Mouse (Mus musculus) liver, postnatal 0 days (tissue): ENCODE measurements around the gene Serpina6.

Experiments used
- CTCF ChIP-seq: sonication (generic); IDR thresholded peaks from 2 replicates; pipeline ENCODE4 v1.5.1; 2016; ENCODE audit warnings: antibody characterized with exemption, low read depth
- EP300 ChIP-seq: IDR thresholded peaks from 2 replicates; pipeline ENCODE4 v1.6.1; 2016; ENCODE audit warnings: antibody characterized with exemption, low read depth, mild to moderate bottlenecking

GRCm38 (mm10) chr12:103681739-103682138, 24.7 kb upstream of the Serpina6 start:
- TF ChIP-seq CTCF (no peak), EP300 (no peak)
